Mouse (Mus musculus): ENCODE measurements around the gene Zfp991.
"Not testable (repeated sequence)": the region's sequence is repeated elsewhere in the genome, so short reads cannot be mapped to it uniquely, and the experiment has no call there.

DNA sequence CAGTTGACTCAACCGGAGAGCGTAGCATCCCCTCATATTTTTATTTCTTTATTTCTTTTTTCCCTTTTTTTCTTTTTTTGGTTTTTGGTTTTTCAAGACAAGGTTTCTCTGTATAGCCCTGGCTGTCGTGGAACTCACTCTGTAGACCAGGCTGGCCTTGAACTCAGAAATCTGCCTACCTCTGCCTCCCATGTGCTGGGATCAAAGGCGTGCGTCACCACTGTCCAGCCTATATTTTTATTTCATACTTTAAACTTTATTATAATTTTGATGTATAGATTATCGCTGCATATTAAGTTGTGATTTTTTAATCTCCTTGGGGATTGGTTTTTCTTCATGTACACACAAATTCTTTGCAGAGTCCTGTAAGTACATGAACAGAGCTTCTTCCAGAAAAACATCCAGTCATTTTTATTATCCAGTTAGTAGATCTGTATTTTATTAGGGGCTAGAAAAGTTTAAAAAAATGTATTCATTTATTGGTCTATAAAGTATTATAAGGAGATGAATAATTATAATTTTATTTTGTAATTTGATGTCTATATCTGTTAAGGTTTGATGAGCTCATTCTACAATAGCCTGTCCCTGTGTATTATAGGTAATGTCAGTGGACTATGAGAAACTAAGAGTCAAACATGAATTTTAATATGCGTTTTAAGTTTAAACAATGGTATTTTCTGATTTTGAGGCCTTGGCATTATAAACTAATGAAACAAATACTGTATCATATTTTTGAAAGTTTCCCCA, 80.5 kb downstream of the Zfp991 start:
- TF ChIP-seq CTCF (IDR thresholded peaks at IDR 0.05; ENCODE audit: extremely low read depth, insufficient read depth, insufficient read length, insufficient replicate concordance); POLR2A (IDR thresholded peaks at IDR 0.05; ENCODE audit: low read depth, low read length): not testable (repeated sequence)

Data from spleen, adult 2 months (tissue).